Mouse (Mus musculus): Measurements from ENCODE around the gene Cry1. TPM values are rescaled to one million over a fixed set of nuclear protein-coding genes. Genes with fewer than 3 reads are reported as not detected.

Cry1 gene
- 10 to 100 TPM in 1 of 2 experiments, 1 to 10 TPM in 1; 9.1 to 15.5 TPM for total RNA-seq (2021)
- long read RNA-seq, experiment 1, transcript Cry1-201 (13 exons, 3,026 nt) = major isoform, 57 of 62 reads
- long read RNA-seq, experiment 1, partial matches to known transcripts = 2 of 62 reads
- long read RNA-seq, experiment 1, other reads (novel, unspliced or antisense) = 3 of 62 reads
- long read RNA-seq, experiment 2, transcript Cry1-201 (13 exons, 3,026 nt) = major isoform, 22 of 24 reads
- long read RNA-seq, experiment 2, partial matches to known transcripts = 1 of 24 reads
- long read RNA-seq, experiment 2, other reads (novel, unspliced or antisense) = 1 of 24 reads

- no peak for TF ChIP-seq CTCF (IDR thresholded peaks at IDR 0.05)
- peak; percentile 99 for DNase-seq
- Histone ChIP-seq H3K27ac (peak within 1 kb of the TSS; percentile 100), H3K4me3 (peak within 1 kb of the TSS; percentile 95)
- intact Hi-C loops (cut with DNase I) = loop anchor here (2.0 to 5.0 kb wide), 2 partner anchors 24 to 83 kb away; partner anchors contain the start of genes Fhl4 and Tmem263
Measured at GRCm38 (mm10) chr10:85184964-85185608, at the start of gene Cry1. Gene Cry1, minus strand, starts transcription at chr10:85185064.

- no peak for TF ChIP-seq CTCF (IDR thresholded peaks at IDR 0.05)
- intact Hi-C loops (cut with DNase I) = loop anchor here (1.0 kb wide), 2 partner anchors 404 to 430 kb away; no protein-coding TSS in a partner anchor
- Histone ChIP-seq H3K4me3 (no peak overlapping the region), H3K27ac (no peak overlapping the region)
- DNase-seq = no peak
Measured at GRCm38 (mm10) chr10:85221771-85222050, 36.8 kb upstream of the Cry1 start.

- TF ChIP-seq CTCF (IDR thresholded peaks at IDR 0.05) = peak; percentile 98; the same call in 1 of the 2 replicates
- peak; percentile 84 for DNase-seq
- Histone ChIP-seq H3K27ac (no peak overlapping the region), H3K4me3 (peak overlapping the region; percentile 66)
- intact Hi-C loops (cut with DNase I) = loop anchor here (1.0 kb wide), 2 partner anchors 404 to 430 kb away; no protein-coding TSS in a partner anchor
Measured at GRCm38 (mm10) chr10:85220918-85221770, 36.3 kb upstream of the Cry1 start.

- no peak overlapping the region for H3K27ac ChIP-seq
- intact Hi-C loops (cut with DNase I) = no loop called here
- DNase-seq = no peak
- TF ChIP-seq CTCF (IDR thresholded peaks at IDR 0.05) = no peak
- no peak overlapping the region for H3K4me3 ChIP-seq
Measured at GRCm38 (mm10) chr10:85214847-85215246, 30.0 kb upstream of the Cry1 start.

- no peak for TF ChIP-seq CTCF (IDR thresholded peaks at IDR 0.05)
- no peak for DNase-seq
- Histone ChIP-seq H3K27ac (no peak overlapping the region), H3K4me3 (no peak overlapping the region)
- intact Hi-C loops (cut with DNase I) = no loop called here
Measured at GRCm38 (mm10) chr10:85211673-85212072, 26.8 kb upstream of the Cry1 start.

GRCm38 (mm10) chr10:85210125-85210524 is 25.3 kb upstream of the Cry1 start:
- intact Hi-C loops (cut with DNase I) = no loop called here
- H3K27ac ChIP-seq = no peak overlapping the region
- TF ChIP-seq CTCF (IDR thresholded peaks at IDR 0.05) = no peak
- H3K4me3 ChIP-seq = no peak overlapping the region
- DNase-seq = no peak

GRCm38 (mm10) chr10:85209119-85209605 is 24.3 kb upstream of the Cry1 start:
- H3K4me3 ChIP-seq = no peak overlapping the region
- TF ChIP-seq CTCF (IDR thresholded peaks at IDR 0.05) = no peak
- no peak for DNase-seq

GRCm38 (mm10) chr10:85205316-85205715 is 20.5 kb upstream of the Cry1 start:
- no peak for TF ChIP-seq CTCF (IDR thresholded peaks at IDR 0.05)
- no peak overlapping the region for H3K4me3 ChIP-seq
- DNase-seq = no peak
- intact Hi-C loops (cut with DNase I) = no loop called here
- no peak overlapping the region for H3K27ac ChIP-seq

More at GRCm38 (mm10) chr10:85209119-85209605, 24.3 kb upstream of the Cry1 start:
- intact Hi-C loops (cut with DNase I) = no loop called here
- no peak overlapping the region for H3K27ac ChIP-seq

GRCm38 (mm10) chr10:85204255-85204855 is 19.5 kb upstream of the Cry1 start:
- Histone ChIP-seq H3K4me3 (no peak overlapping the region), H3K27ac (no peak overlapping the region)
- DNase-seq = no peak
- TF ChIP-seq CTCF (IDR thresholded peaks at IDR 0.05) = no peak
- intact Hi-C loops (cut with DNase I) = no loop called here

GRCm38 (mm10) chr10:85194528-85194927 is 9.7 kb upstream of the Cry1 start:
- TF ChIP-seq CTCF (IDR thresholded peaks at IDR 0.05) = no peak
- DNase-seq = no peak
- intact Hi-C loops (cut with DNase I) = no loop called here
- no peak overlapping the region for H3K4me3 ChIP-seq
- no peak overlapping the region for H3K27ac ChIP-seq

GRCm38 (mm10) chr10:85193321-85193720 is 8.5 kb upstream of the Cry1 start:
- intact Hi-C loops (cut with DNase I) = no loop called here
- Histone ChIP-seq H3K27ac (no peak overlapping the region), H3K4me3 (no peak overlapping the region)
- no peak for TF ChIP-seq CTCF (IDR thresholded peaks at IDR 0.05)
- DNase-seq = no peak

GRCm38 (mm10) chr10:85190652-85191051 is 5.8 kb upstream of the Cry1 start:
- intact Hi-C loops (cut with DNase I) = no loop called here
- DNase-seq = no peak
- TF ChIP-seq CTCF (IDR thresholded peaks at IDR 0.05) = no peak
- Histone ChIP-seq H3K27ac (no peak overlapping the region), H3K4me3 (no peak overlapping the region)

All from gastrocnemius, adult 2 months (tissue).